Mouse (Mus musculus) liver, postnatal 0 days (tissue): ENCODE data around the gene Hemgn.

Source experiments
- CTCF ChIP-seq: sonication (generic); IDR thresholded peaks from 2 replicates; pipeline ENCODE4 v1.5.1; 2016; ENCODE audit warnings: antibody characterized with exemption, low read depth
- EP300 ChIP-seq: IDR thresholded peaks from 2 replicates; pipeline ENCODE4 v1.6.1; 2016; ENCODE audit warnings: antibody characterized with exemption, low read depth, mild to moderate bottlenecking

- TF ChIP-seq CTCF (peak; percentile 28; the same call in 1 of the 2 replicates), EP300 (0 out of 2 replicates have a peak, but pooled peaks have one; percentile 12)
Observed at GRCm38 (mm10) chr4:46412113-46412512, 1.2 kb downstream of the Hemgn start.
